Mouse (Mus musculus): ENCODE data around the gene Gm15294. TPM values are rescaled to one million over a fixed set of nuclear protein-coding genes. Genes with fewer than 3 reads are reported as not detected.

Gene Gm15294
- not detected in 2 replicates for total RNA-seq (2017)

- ATAC-seq (ENCODE audit: extremely low read depth, insufficient number of reproducible peaks, low FRiP score, poor library complexity, severe bottlenecking): no peak
Observed at GRCm38 (mm10) chrX:141875135-141875534, at the start of gene Gm15294. Gm15294 (minus strand) TSS chrX:141875235.

DNA sequence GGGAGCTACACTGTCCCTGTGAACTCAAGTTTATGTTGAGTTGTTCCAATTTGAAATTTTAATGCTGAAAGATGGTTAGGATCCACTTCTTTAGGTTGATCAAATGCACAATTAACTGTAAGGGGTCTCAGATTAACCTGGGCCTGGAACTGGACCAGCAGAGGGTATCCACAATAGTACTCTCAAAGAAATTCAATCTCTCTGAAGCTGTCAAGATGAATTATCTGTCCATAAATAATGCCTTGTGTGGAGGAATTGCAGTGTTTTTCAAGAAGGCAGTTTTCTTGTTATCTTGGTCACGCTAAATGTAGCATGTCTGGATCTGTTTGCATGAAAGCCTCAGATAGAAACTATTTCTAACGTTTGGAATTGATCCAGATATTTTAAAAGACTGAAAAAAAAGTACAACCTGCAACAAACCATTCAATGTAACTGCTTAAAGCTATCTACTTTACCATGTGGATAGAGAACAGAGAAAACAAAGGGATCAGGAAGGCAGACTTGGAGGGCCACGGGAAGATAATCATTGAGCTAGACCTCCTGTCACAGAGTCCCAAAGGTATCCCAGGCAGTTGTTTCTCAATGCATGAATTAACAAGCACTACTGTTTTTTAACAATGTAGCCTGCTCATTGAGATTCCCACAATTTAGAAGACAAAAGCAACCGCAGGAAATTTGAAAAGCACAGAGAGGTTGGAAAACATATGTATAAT, 9.5 kb upstream of the Gm15294 start:
- ATAC-seq (ENCODE audit: extremely low read depth, insufficient number of reproducible peaks, low FRiP score, poor library complexity, severe bottlenecking): no peak

GRCm38 (mm10) chrX:141874024-141874423, 1.0 kb downstream of the Gm15294 start:
- no peak for ATAC-seq (ENCODE audit: extremely low read depth, insufficient number of reproducible peaks, low FRiP score, poor library complexity, severe bottlenecking)

- ATAC-seq (ENCODE audit: extremely low read depth, insufficient number of reproducible peaks, low FRiP score, poor library complexity, severe bottlenecking): no peak
Observed at GRCm38 (mm10) chrX:141873597-141873996, 1.4 kb downstream of the Gm15294 start.

DNA sequence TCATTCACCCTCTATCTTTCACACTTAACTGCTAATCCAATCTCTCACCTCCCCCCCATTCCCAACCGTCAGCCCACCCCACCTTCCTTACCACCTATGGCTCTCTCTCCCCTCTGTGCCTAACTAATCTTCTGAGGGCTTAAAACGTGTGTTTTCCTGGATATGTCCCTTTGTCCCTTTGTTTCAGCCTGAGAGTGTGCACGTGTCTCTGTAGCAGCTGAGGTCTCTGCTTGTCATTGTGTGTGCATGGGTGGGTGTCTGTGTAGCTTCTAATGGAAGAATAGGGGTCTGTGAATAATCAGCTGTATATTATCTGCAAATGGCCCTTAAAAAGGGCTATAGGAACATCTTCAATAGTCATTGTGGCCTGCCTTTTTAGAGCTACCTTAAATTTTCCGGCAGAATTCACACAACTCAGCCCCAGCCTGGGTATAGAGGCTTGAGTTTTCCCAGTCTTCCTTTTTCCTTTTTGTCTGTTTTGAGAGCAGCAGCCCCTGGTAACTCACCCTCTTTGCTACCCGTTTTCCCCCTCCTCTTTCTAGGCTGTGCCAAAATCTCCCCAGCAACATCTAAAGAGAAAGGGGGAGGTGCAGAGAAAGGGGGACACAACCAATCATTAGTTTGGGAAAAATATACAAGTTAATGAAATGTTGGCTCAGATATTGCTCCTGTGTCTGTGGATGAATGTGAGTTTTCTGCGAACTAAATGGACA, 19.2 kb downstream of the Gm15294 start:
- ATAC-seq (ENCODE audit: extremely low read depth, insufficient number of reproducible peaks, low FRiP score, poor library complexity, severe bottlenecking): no peak

Other genes with a start within 250 kb of the Gm15294 start
- gene Irs4, start 150.0 kb downstream of the Gm15294 start, total RNA-seq (2017): not detected in 2 replicates

All from neutrophil, adult 5-6 weeks (primary cell).